Mouse (Mus musculus) 416B (cell line): ENCODE measurements around the gene Arhgap19.

Experiments used
- DNase-seq: peaks from one replicate; pipeline ENCODE4 v3.0.0; 2011; ENCODE audit warnings: low read depth

Arhgap19 gene

DNA sequence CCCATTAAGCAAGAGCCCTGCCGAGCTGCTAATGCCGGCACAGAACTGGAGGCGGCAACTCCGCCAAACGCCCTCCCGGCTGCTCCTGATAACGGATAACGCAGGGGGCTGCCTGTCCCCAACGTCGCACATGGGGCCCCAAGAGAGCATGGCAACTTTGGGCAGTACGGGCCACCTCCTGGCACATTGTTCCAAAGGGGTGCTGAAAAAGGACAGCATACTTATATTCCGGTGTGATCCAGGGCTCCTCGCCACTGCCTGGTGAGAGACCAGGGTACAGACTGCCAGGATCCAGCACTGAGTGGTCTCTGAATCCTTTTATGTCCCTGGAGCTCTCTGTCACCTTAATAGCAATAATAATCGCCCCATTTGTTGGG lies 63.4 kb downstream of the Arhgap19 start:
- no peak for DNase-seq

- no peak for DNase-seq
These were observed 64.0 kb downstream of the Arhgap19 start for GRCm38 (mm10) chr19:41737657-41738428.

- no peak for DNase-seq
These were observed 67.2 kb downstream of the Arhgap19 start for GRCm38 (mm10) chr19:41734685-41735084.

DNA sequence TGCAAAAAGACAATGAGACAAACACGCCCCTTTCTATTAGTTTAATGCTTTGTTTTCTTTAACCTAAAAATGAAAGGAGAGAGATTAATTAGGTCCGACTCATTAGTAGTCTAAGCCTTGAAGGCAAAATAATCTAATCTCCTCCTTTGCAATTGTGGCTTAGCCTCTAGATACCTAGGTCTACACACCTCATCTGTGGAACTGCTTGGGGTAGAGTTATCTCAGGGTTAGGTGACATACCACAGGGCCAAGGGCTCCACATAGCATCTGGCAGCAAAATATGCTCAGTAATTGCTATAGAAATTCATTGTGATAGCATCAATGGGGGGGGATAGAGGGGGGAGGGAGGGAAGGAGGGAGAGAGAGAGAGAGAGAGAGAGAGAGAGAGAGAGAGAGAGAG lies 76.4 kb downstream of the Arhgap19 start:
- no peak for DNase-seq

- DNase-seq = no peak
These were observed 76.9 kb downstream of the Arhgap19 start for GRCm38 (mm10) chr19:41724831-41725470.

- DNase-seq = no peak
These were observed 78.5 kb downstream of the Arhgap19 start for GRCm38 (mm10) chr19:41723337-41723736.

GRCm38 (mm10) chr19:41719436-41719835 lies 82.4 kb downstream of the Arhgap19 start:
- no peak for DNase-seq
